Mouse (Mus musculus) bone marrow, adult 2 months (tissue): Measurements from ENCODE around the gene Arhgdig. TPM values are rescaled to one million over a fixed set of nuclear protein-coding genes. Genes with fewer than 3 reads are reported as not detected.

Experiments used
- H3K27ac ChIP-seq: fragments of 200-500 bp; 2 replicates; pipeline ENCODE4 v1.5.1; 2012; ENCODE audit warnings: low read depth, mild to moderate bottlenecking, control low read depth, inconsistent platforms, low read length; ENCODE audit not compliant: control insufficient read depth, poor library complexity, insufficient read depth
- H3K4me1 ChIP-seq: fragments of 200-500 bp; 2 replicates; pipeline ENCODE4 v1.6.1; 2011; ENCODE audit warnings: low read length; ENCODE audit not compliant: control insufficient read depth, insufficient read depth
- H3K4me3 ChIP-seq: fragments of 200-500 bp; replicated peaks from 2 replicates; pipeline ENCODE3; 2011; ENCODE audit warnings: mild to moderate bottlenecking, low read depth, low read length, control low read depth; ENCODE audit not compliant: control insufficient read depth
- CTCF ChIP-seq: fragments of 200-500 bp; IDR thresholded peaks from 2 replicates; pipeline ENCODE4 v1.5.1; 2011; ENCODE audit warnings: low read length, control low read depth; ENCODE audit not compliant: control insufficient read depth, insufficient read depth
- POLR2A ChIP-seq: fragments of 200-500 bp; IDR thresholded peaks from 2 replicates; pipeline ENCODE4 v1.6.1; 2011; ENCODE audit warnings: low read depth, mild to moderate bottlenecking, control low read depth, low read length, borderline replicate concordance; ENCODE audit not compliant: control insufficient read depth
- WGBS: fragments of 180-500 bp; shearing (Covaris S2); methylation state at CpG from one replicate; pipeline ENCODE4 v1.1.7; 2018; 5-methylcytosine and 5-hydroxymethylcytosine counted together
- polyA plus RNA-seq: library from polyadenylated mRNA; stranded (reverse); fragments of >200 nt; gene quantifications from 2 replicates; pipeline ENCODE4 v1.2.4, GENCODE M21; 2011; ENCODE audit warnings: low replicate concordance; ENCODE audit not compliant: missing spikeins, insufficient read depth, insufficient read length

Arhgdig gene
- polyA plus RNA-seq, 1 experiment = not detected

DNA sequence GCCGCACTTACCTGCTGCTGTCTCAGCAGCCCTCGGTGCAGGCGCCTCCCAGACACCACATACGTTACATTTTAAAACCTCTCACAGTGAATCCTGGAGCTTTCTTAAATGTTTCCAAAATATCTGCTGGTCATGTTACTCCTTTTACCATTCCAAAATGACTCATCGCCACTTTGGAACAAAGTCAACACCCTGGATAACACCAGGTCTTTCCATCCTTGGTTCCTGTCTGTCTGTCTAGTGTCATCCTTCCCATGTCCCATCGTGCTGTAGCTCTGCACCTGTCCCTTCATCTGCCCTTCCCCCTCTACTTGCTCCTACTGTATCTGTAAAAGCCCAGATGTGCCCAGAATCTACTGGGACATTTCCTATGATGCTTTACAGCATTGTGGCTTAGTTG lies 33.4 kb upstream of the Arhgdig start:
- Histone ChIP-seq H3K4me3 (no peak overlapping the region), H3K27ac (no peak overlapping the region), H3K4me1 (peaks cover 3% of the 10 kb centered on the region)
- WGBS = 85% methylated on average over 6 of the region's 6 CpGs
- no peak for TF ChIP-seq CTCF
- no peak for TF ChIP-seq POLR2A

DNA sequence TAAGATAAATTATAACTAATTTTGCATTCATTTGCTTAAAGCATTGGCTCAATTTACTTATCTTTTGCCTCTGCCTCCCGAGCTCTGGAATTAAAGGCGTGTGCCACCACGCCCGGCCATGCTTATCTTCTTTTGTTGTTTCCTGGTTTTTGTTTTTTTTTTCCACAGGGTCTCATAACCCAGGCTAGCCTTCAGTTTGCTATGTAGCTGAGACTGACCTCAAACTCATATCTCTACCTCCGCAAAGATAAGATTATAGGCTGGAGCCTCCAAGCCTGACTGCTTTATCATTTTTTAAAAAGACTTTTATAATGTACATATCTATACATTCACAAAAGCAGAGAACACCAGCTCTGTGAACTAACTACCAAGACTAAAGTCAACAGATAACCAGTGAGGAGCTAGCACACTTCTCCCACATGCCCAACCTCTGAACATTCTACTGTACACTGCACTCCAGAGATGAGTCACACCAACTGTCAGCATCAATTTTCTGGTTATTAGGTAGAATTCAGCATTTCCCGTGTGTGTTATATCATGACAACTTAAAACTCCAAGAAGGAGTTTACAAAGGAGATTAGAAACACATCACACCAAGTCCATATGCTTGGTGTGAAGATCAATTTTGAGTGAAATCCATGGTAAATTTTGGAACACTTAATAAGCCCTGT lies 32.7 kb upstream of the Arhgdig start:
- no peak overlapping the region for H3K27ac ChIP-seq
- 64% methylated on average over 6 of the region's 6 CpGs for WGBS
- peaks cover 3% of the 10 kb centered on the region for H3K4me1 ChIP-seq
- no peak for TF ChIP-seq CTCF
- TF ChIP-seq POLR2A = no peak
- H3K4me3 ChIP-seq = no peak overlapping the region

DNA sequence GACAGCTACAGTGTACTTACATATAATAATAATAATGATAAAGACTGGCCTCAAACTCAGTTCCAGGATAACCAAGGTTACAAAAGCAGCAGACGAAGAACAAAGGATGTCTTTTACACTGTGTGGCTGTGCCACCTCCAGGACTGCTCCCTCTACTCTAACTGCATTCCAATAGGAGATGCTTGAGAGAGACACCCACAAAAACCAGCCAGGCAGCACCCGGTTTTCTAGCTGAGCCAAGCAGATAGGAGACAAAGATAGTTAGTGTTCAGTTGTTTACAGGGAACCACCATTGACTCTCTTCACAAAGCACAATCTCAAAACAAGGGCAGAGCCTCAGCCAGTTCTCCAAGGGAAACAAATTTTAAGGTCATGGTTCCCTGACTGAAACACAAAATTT lies 32.0 kb upstream of the Arhgdig start:
- 60% methylated on average over 2 of the region's 2 CpGs for WGBS
- H3K4me3 ChIP-seq = no peak overlapping the region
- peaks cover 4% of the 10 kb centered on the region for H3K4me1 ChIP-seq
- no peak overlapping the region for H3K27ac ChIP-seq
- no peak for TF ChIP-seq POLR2A
- no peak for TF ChIP-seq CTCF

- H3K27ac ChIP-seq = no peak overlapping the region
- H3K4me3 ChIP-seq = no peak overlapping the region
- WGBS = 20% methylated on average over 10 of the region's 10 CpGs
- peaks cover 4% of the 10 kb centered on the region for H3K4me1 ChIP-seq
- TF ChIP-seq CTCF (no peak), POLR2A (no peak)
Observed at GRCm38 (mm10) chr17:26237667-26238066, 30.1 kb upstream of the Arhgdig start.

DNA sequence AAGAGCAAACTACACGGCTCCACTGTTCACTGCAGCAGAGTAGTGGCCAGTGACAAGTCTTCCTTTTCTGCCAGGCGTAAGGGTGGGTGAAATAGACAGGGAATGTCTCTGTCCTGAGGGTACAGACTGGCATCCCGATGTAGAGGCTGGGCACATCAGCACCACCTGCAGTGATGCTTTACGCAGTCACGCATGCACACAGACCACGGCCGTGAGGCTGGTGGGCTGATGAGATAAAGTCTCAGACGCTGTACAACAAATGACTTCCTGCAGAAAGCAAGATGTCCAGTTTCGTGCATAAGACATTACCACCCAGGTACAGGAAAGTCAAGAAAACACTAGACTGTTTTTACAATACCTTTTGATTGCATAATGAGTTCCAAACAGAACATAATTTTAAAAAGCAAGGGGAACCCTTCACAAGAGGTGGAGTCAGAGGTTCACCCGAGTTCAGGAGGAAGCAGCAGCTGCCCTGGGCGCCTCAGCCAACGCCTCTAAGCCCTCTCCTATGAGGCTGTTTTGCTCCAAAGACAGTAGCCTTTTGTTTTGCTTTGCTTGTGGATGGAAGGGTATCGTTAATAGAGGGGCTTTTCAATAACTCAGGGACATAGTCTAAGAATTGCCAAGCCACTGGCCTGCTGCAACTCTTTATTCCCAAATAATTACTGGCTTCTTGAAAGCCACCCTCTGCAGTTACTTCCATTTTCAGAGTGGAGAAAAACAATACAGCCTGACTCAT lies 27.7 kb upstream of the Arhgdig start:
- Histone ChIP-seq H3K4me1 (peaks cover 6% of the 10 kb centered on the region), H3K4me3 (no peak overlapping the region), H3K27ac (peak overlapping the region; percentile 5; the same call in 1 of the 2 replicates)
- no peak for TF ChIP-seq CTCF
- TF ChIP-seq POLR2A = no peak
- 17% methylated on average over 13 of the region's 13 CpGs for WGBS

GRCm38 (mm10) chr17:26234386-26234785 lies 26.8 kb upstream of the Arhgdig start:
- TF ChIP-seq POLR2A (no peak), CTCF (no peak)
- peaks cover 6% of the 10 kb centered on the region for H3K4me1 ChIP-seq
- 73% methylated on average over 8 of the region's 8 CpGs for WGBS
- no peak overlapping the region for H3K4me3 ChIP-seq
- H3K27ac ChIP-seq = 0 out of 2 replicates have a peak overlapping the region, but pooled peaks have one; percentile 11

DNA sequence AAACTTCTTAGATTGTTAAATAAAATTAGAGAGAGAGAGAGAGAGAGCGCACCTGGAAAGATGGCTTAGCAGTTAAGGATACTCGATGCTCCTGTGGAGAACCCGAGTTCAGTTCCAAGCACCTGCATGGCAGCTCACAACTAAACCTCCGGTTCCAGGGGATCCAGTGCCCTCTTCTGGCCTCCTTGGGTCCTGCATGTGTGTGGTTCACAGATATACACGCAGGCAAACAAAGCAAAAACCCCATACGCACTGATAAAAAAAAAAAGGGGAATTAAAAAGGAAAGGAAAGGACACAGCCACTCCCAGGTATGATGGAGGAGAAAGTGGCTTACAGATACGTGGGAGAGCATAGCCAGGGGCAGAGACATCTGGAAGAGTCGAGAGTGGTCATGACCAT lies 25.3 kb upstream of the Arhgdig start:
- TF ChIP-seq POLR2A = no peak
- TF ChIP-seq CTCF = peak; percentile 52
- Histone ChIP-seq H3K27ac (no peak overlapping the region), H3K4me1 (peaks cover 6% of the 10 kb centered on the region), H3K4me3 (no peak overlapping the region)
- 74% methylated on average over 8 of the region's 8 CpGs for WGBS

- Histone ChIP-seq H3K4me3 (no peak overlapping the region), H3K4me1 (peaks cover 3% of the 10 kb centered on the region; the same call in 1 of the 2 replicates), H3K27ac (peak overlapping the region; percentile 37; the same call in 1 of the 2 replicates)
- TF ChIP-seq CTCF (no peak), POLR2A (no peak)
- WGBS = 30% methylated on average over 5 of the region's 5 CpGs
Observed at GRCm38 (mm10) chr17:26231156-26231555, 23.6 kb upstream of the Arhgdig start.

DNA sequence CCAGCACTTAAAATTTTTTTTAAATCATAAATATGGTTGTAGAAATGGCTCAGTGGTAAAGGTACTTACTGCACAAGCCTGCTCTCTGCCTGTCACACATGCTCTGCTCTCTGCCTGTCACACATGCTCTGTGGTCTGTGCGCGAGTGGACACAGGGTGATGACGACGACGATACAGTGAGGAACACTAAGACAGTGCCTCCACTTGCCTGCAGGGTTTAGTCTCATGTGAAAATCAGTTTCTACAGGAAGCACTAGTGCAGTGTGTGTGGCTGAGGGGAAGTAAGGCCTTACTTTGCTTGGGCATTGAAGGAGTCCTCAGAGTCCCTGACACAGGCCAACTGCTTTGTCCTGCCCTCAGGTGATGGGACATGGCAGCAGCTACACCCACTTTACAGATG lies 22.2 kb upstream of the Arhgdig start:
- H3K4me1 ChIP-seq = peaks cover 1% of the 10 kb centered on the region; the same call in 1 of the 2 replicates
- no peak overlapping the region for H3K27ac ChIP-seq
- TF ChIP-seq CTCF (no peak), POLR2A (no peak)
- no peak overlapping the region for H3K4me3 ChIP-seq
- WGBS = 37% methylated on average over 5 of the region's 5 CpGs
